Mouse (Mus musculus) neural tube, embryonic 15.5 days (tissue): ENCODE results near the gene Me3. TPM values are rescaled to one million over a fixed set of nuclear protein-coding genes. Genes with fewer than 3 reads are reported as not detected.
A peak's percentile ranks its signal among the peaks of the same experiment; 100 is the strongest.
"Not testable (repeated sequence)": the region's sequence is repeated elsewhere in the genome, so short reads cannot be mapped to it uniquely, and the experiment has no call there.

Source experiments
- ATAC-seq: fragments of 200-750 bp; cut with Nextera tagmentation; 2 replicates; pipeline ENCODE4 v1.8.0; 2017; ENCODE audit warnings: mild to moderate bottlenecking, moderate TSS enrichment, moderate library complexity; ENCODE audit not compliant: low FRiP score
- H3K27ac ChIP-seq: fragments of 300-500 bp; sonication (generic); replicated peaks from 2 replicates; pipeline ENCODE4 v1.5.1; 2015; ENCODE audit warnings: mild to moderate bottlenecking, inconsistent platforms
- H3K27me3 ChIP-seq: fragments of 300-500 bp; sonication (generic); replicated peaks from 2 replicates; pipeline ENCODE4 v1.6.1; 2015; ENCODE audit warnings: inconsistent platforms
- H3K36me3 ChIP-seq: fragments of 300-500 bp; sonication (generic); 2 replicates; pipeline ENCODE4 v1.6.1; 2015; ENCODE audit warnings: inconsistent platforms
- H3K4me1 ChIP-seq: fragments of 300-500 bp; sonication (generic); 2 replicates; pipeline ENCODE4 v1.6.1; 2015; ENCODE audit warnings: inconsistent platforms
- H3K4me2 ChIP-seq: fragments of 300-500 bp; sonication (generic); 2 replicates; pipeline ENCODE4 v1.6.1; 2015; ENCODE audit warnings: inconsistent platforms, mild to moderate bottlenecking, moderate library complexity
- H3K4me3 ChIP-seq: fragments of 300-500 bp; sonication (generic); replicated peaks from 2 replicates; pipeline ENCODE4 v1.5.1; 2015; ENCODE audit warnings: mild to moderate bottlenecking, inconsistent platforms
- H3K9ac ChIP-seq: fragments of 300-500 bp; sonication (generic); replicated peaks from 2 replicates; pipeline ENCODE4 v1.6.1; 2015; ENCODE audit warnings: mild to moderate bottlenecking, inconsistent platforms
- H3K9me3 ChIP-seq: fragments of 300-500 bp; sonication (generic); replicated peaks from 2 replicates; pipeline ENCODE4 v1.6.1; 2016; ENCODE audit warnings: inconsistent platforms
- WGBS: fragments of 180-500 bp; shearing (Covaris S2); methylation state at CpG from one replicate; pipeline ENCODE4 v1.1.7; 2015; ENCODE audit warnings: mixed read lengths; 5-methylcytosine and 5-hydroxymethylcytosine counted together
- polyA plus RNA-seq: library from polyadenylated mRNA; unstranded; fragments of >200 nt; fragmentation: Nextera tagmentation; extraction: Ambion mirVana; gene quantifications from 2 replicates; pipeline ENCODE4 v1.2.1, GENCODE M21; 2015

The Me3 gene
- polyA plus RNA-seq, 1 experiment from 2014 or later: 19.1 TPM

DNA sequence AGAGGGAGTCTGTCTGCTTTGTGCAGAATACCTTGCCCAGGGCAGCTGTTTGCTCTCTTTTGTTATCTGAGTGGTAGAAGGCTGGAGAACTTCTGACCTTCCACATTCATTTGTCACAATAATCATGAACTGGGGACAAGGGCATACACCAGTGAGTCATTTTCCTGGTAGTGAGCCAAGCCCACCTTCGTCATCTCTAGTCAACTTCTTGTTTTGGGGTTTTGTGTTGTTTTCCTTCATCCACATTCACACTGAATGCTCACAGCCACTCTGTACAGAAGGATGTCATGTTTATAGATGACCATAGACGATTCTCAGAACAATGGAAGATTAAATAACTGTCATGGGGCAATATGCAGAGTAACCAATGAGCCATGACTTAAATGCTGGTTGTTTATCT lies 78.6 kb downstream of the Me3 start:
- Histone ChIP-seq H3K4me2 (no peak overlapping the region), H3K27ac (no peak overlapping the region), H3K36me3 (no peaks in the 10 kb centered on the region), H3K27me3 (no peaks in the 10 kb centered on the region), H3K4me1 (no peaks in the 10 kb centered on the region), H3K4me3 (no peak overlapping the region), H3K9me3 (no peaks in the 10 kb centered on the region), H3K9ac (no peak overlapping the region)
- 67% methylated on average over 2 of the region's 2 CpGs for WGBS
- ATAC-seq: no peak

DNA sequence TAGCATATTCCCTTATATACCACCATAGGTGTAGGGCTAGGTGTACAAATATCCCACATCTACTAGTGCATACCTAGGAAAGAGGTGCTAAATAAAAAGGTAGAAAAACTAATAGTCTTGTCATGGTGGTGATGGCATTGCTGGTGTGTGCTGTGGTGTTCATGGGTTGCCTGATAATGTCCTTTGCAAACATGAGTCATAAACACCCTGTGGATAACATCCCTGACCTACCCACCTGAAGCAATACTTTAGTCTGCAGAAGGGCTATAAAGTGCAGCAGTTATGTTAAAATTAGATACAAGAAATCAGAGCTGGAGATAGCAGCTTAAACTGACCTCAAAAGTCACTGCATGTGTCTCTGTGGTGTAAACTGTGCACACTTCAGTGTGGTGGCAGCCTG lies 80.9 kb downstream of the Me3 start:
- no peaks in the 10 kb centered on the region for H3K9me3 ChIP-seq
- no peak overlapping the region for H3K4me2 ChIP-seq
- H3K27ac ChIP-seq: no peak overlapping the region
- H3K4me1 ChIP-seq: no peaks in the 10 kb centered on the region
- H3K36me3 ChIP-seq: no peaks in the 10 kb centered on the region
- no peak overlapping the region for H3K4me3 ChIP-seq
- no peaks in the 10 kb centered on the region for H3K27me3 ChIP-seq
- ATAC-seq: no peak
- H3K9ac ChIP-seq: no peak overlapping the region

DNA sequence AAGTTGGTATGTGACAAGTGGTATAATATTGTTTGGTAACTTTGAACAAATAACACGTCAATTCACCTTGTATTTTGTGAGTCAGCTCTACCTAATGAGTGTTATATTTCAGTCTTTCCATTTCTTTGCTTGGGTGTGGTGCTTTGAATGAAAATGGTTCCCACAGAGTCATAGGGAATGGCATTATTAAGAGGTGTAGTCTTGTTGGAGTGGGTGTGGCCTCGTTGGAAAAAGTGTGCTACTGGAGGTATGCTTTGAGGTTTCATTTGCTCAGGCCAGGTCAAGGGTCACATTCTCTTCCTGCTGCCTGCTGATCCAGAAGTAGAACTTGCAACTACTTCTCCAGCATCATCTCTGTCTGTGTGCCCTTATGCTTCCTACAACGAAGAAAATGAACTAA lies 84.0 kb downstream of the Me3 start:
- no peak overlapping the region for H3K27ac ChIP-seq
- 92% methylated on average over 3 of the region's 3 CpGs for WGBS
- no peaks in the 10 kb centered on the region for H3K9me3 ChIP-seq
- no peak overlapping the region for H3K4me2 ChIP-seq
- H3K4me3 ChIP-seq: no peak overlapping the region
- H3K9ac ChIP-seq: no peak overlapping the region
- ATAC-seq: no peak
- no peaks in the 10 kb centered on the region for H3K27me3 ChIP-seq
- H3K4me1 ChIP-seq: no peaks in the 10 kb centered on the region
- no peaks in the 10 kb centered on the region for H3K36me3 ChIP-seq

DNA sequence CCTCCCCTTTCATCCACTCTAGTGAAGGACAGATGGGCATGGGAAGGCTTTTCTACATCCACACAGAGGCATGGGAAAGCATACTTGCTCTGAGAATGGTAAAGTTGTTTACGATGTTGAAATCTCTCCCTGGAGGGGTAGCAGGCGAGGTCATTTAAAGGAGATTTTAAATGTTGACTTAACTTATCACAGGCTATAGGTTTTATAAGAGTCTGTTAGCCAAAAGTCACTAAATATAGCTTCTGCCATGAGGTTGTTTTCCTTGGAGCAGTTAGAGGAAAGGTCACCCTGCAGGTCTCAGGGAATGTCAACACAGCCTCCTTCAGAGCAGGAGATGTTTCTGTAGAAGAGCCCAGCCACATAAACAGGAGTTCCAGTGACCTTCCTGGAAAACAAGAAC lies 85.3 kb downstream of the Me3 start:
- H3K4me2 ChIP-seq: no peak overlapping the region
- H3K27ac ChIP-seq: no peak overlapping the region
- no peak overlapping the region for H3K4me3 ChIP-seq
- no peaks in the 10 kb centered on the region for H3K9me3 ChIP-seq
- ATAC-seq: no peak
- no peaks in the 10 kb centered on the region for H3K36me3 ChIP-seq
- H3K9ac ChIP-seq: no peak overlapping the region
- no peaks in the 10 kb centered on the region for H3K4me1 ChIP-seq
- 76% methylated on average over 2 of the region's 2 CpGs for WGBS
- H3K27me3 ChIP-seq: no peaks in the 10 kb centered on the region

DNA sequence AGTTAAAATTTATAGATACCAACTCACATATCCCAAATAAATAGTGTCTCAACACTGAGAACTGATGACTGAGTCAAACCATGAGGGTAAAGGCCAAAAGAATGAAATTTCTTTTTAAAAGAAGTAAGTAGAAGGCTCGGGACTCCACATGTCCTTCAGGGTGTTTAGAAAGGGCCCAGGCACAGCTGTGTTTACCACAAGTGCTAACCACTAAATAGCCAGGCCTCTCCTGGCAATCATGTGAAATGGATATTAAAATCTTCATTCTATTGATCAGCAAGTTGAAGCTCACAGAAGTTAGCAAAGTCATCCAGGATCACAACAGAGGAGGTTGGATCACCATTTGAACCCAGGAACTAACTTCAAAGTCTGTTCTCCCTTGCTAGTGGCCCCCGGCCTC lies 86.1 kb downstream of the Me3 start:
- H3K36me3 ChIP-seq: no peaks in the 10 kb centered on the region
- H3K4me1 ChIP-seq: no peaks in the 10 kb centered on the region
- H3K4me2 ChIP-seq: no peak overlapping the region
- no peak overlapping the region for H3K9ac ChIP-seq
- no peaks in the 10 kb centered on the region for H3K9me3 ChIP-seq
- no peaks in the 10 kb centered on the region for H3K27me3 ChIP-seq
- WGBS: 76% methylated on average over 2 of the region's 2 CpGs
- no peak overlapping the region for H3K4me3 ChIP-seq
- ATAC-seq: no peak
- H3K27ac ChIP-seq: no peak overlapping the region

DNA sequence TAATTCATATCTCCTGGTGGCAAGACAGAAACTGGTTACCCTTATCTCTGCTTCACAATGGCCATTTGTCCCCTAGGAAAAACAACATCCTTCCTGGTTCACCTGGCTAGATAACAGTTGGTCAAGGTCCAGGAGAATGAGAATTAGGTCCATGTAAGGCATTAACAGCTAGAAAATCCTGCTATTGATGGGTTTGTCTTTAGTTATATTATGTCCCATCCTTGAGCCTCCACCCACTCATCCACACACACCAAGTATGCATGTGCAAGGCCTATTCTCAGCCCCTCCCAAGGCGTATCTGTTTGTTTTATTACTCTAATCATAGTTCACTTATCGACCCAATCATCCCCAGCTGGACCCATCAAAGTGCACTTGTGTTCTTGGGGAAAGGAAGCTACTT lies 88.1 kb downstream of the Me3 start:
- no peak for ATAC-seq
- 84% methylated on average over 2 of the region's 2 CpGs for WGBS
- Histone ChIP-seq H3K4me2 (no peak overlapping the region), H3K4me3 (no peak overlapping the region), H3K9me3 (no peaks in the 10 kb centered on the region), H3K4me1 (no peaks in the 10 kb centered on the region), H3K9ac (no peak overlapping the region), H3K27me3 (no peaks in the 10 kb centered on the region), H3K36me3 (no peaks in the 10 kb centered on the region), H3K27ac (no peak overlapping the region)

DNA sequence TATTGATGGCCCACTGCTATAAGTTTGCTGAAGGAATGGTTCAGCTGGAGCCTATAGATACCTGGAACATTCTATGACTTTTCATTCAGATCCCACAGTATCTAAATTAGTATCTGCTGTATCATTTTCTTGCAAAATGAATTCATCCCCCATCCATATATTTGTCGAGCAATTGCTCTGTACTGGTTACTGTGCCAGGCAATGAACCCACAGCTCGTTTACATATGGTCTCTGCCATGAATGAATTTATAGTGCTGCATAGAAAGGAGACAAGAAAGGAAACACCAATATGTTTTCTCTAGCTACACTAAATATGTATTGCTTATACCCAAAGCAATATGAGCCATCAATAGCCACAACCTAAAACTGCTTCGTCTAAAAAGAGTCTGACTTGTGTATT lies 94.5 kb downstream of the Me3 start:
- 71% methylated on average over 3 of the region's 3 CpGs for WGBS
- ATAC-seq: no peak

DNA sequence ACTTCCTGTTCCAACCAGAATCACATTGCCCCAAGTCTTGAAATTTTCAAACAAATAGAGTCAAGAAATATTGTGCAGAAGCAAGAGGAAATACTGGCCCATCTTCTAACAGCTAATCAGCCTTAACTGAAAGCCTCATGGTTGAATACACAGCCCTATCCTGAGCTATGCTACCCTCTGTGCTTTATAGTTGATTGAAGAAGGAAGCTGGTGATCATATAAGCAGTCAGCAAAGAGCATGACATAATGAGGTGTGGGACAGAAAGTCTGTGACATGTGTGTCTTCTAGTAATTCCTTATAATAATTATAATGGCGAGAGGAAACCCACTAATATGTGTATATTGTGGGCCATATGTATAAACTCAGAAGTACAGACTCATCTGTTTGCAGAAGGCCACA lies 95.4 kb downstream of the Me3 start:
- Histone ChIP-seq H3K9ac (no peak overlapping the region), H3K27ac (no peak overlapping the region), H3K9me3 (no peaks in the 10 kb centered on the region), H3K27me3 (no peaks in the 10 kb centered on the region), H3K36me3 (no peaks in the 10 kb centered on the region), H3K4me1 (no peaks in the 10 kb centered on the region), H3K4me2 (no peak overlapping the region), H3K4me3 (no peak overlapping the region)
- WGBS: 89% methylated on average over 1 of the region's 1 CpGs
- no peak for ATAC-seq

More for the DNA sequence above, 94.5 kb downstream of the Me3 start:
- Histone ChIP-seq H3K27ac (no peak overlapping the region), H3K36me3 (no peaks in the 10 kb centered on the region), H3K9ac (no peak overlapping the region), H3K4me3 (no peak overlapping the region), H3K27me3 (no peaks in the 10 kb centered on the region), H3K4me1 (no peaks in the 10 kb centered on the region), H3K9me3 (no peaks in the 10 kb centered on the region), H3K4me2 (no peak overlapping the region)

DNA sequence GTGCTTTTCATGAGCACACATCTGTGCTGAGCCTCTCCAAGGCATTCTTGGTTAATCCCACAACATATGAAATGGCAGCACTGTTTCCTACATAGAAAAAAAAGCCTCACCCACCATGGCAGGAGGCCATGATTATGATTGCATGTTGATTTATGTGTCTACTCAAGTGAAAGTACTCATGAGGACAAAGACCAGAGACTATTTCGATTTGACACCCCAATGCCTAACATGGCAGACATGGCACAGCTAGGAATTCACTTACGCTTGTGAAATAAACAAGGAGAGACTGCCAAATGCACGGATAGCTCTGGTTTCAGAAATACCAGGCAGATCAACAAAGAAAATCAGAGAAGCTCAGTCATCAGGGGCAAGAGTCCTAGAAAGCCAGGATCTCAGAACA lies 96.2 kb downstream of the Me3 start:
- Histone ChIP-seq H3K27me3 (no peaks in the 10 kb centered on the region), H3K27ac (no peak overlapping the region), H3K4me2 (no peak overlapping the region), H3K4me1 (no peaks in the 10 kb centered on the region), H3K9ac (no peak overlapping the region), H3K4me3 (no peak overlapping the region), H3K9me3 (no peaks in the 10 kb centered on the region), H3K36me3 (no peaks in the 10 kb centered on the region)
- 75% methylated on average over 3 of the region's 3 CpGs for WGBS
- ATAC-seq: no peak

DNA sequence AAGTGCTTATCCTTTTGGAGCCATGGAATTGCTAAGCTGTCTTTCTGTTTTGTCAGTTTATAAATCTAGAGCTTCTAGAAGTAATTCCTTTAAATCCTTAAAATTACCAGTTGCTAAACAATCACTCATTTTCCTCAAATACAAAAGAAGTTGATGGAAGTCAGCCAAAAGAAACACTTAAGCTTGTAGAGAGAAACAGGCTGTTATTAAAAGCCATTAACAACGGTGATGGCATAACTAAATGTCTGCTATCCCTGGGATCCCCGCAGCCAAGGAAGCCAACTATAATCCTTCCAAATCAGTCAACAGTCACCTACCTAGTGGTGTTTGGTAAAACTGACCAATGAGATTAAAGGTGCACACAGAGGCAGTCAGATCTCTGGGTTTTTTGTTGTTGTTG lies 98.3 kb downstream of the Me3 start:
- H3K4me1 ChIP-seq: no peaks in the 10 kb centered on the region
- H3K4me3 ChIP-seq: no peak overlapping the region
- H3K9me3 ChIP-seq: no peaks in the 10 kb centered on the region
- H3K27ac ChIP-seq: no peak overlapping the region
- H3K36me3 ChIP-seq: no peaks in the 10 kb centered on the region
- no peak for ATAC-seq
- H3K9ac ChIP-seq: no peak overlapping the region
- H3K4me2 ChIP-seq: no peak overlapping the region
- no peaks in the 10 kb centered on the region for H3K27me3 ChIP-seq
- WGBS: 78% methylated on average over 2 of the region's 2 CpGs

DNA sequence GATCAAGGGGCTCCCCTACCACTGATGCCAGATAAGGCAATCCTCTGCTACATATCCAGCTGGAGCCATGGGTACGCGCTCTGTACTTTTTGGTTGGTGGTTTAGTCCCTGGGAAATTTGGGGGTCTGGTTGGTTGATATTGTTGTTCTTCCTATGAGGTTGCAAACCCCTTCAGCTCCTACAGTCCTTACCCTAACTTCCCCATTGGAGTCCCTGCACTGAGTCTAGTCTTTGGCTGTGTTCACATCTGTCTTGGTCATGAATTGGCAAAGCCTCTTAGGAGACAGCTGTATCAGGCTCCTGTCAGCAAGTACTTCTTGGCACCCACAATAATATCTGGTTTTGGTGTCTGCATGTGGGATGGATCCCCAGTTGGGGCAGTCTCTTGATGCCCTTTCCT lies 98.9 kb downstream of the Me3 start:
- not testable (repeated sequence) for H3K27ac ChIP-seq, H3K4me1 ChIP-seq, H3K4me3 ChIP-seq, H3K9me3 ChIP-seq, H3K4me2 ChIP-seq, H3K9ac ChIP-seq, H3K36me3 ChIP-seq, H3K27me3 ChIP-seq, ATAC-seq
- 100% methylated on average over 2 of the region's 2 CpGs for WGBS

DNA sequence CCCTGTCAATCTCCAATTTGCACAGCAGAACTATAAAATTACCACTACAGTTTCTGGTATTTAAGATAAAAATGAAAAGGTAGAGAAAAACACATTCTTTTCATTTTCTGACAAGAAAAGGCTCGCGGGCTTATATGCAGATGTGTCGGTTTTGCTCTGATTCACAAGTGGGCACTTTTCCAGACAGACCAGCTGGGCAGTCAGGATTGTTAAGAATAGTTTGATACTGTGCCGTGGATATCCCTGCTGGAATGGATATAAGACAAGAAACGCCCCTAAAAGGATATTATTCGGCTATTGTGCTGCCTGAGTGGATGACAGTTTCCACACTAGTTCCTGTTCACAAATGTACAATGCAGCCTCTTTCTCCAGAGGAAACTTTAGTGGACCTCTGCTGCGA lies 116.2 kb downstream of the Me3 start:
- H3K27ac ChIP-seq: no peak overlapping the region

DNA sequence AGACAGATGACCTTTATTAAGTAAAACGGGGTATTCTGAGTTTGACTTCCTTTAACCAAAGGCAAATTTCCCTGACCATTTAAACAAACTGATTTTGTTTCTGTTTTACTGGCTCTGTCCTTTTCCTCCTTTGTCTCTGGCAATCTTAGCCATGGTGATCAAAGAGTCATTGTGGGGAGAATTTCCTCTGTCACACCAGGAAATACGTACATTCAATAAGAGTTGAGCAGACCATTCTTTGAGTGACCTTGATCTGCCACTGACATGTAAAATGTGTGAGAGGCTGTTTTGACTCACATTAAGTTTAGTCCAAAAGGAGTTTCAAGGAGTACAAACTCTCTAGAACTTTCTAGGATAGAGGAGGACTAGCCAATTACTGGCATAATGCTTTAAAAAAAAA lies 117.0 kb downstream of the Me3 start:
- Histone ChIP-seq H3K4me2 (no peak overlapping the region), H3K36me3 (no peaks in the 10 kb centered on the region), H3K4me3 (no peak overlapping the region), H3K9ac (no peak overlapping the region), H3K9me3 (no peaks in the 10 kb centered on the region), H3K4me1 (0 out of 2 replicates have a peak, but pooled peaks cover 3% of the 10 kb centered on the region), H3K27me3 (no peaks in the 10 kb centered on the region), H3K27ac (no peak overlapping the region)
- 24% methylated on average over 2 of the region's 2 CpGs for WGBS
- ATAC-seq: no peak

More for the DNA sequence above, 116.2 kb downstream of the Me3 start:
- H3K9ac ChIP-seq: no peak overlapping the region
- H3K36me3 ChIP-seq: no peaks in the 10 kb centered on the region
- 0 out of 2 replicates have a peak, but pooled peaks have one; percentile 41 for ATAC-seq
- H3K27me3 ChIP-seq: no peaks in the 10 kb centered on the region
- 0 out of 2 replicates have a peak, but pooled peaks cover 3% of the 10 kb centered on the region for H3K4me1 ChIP-seq
- 51% methylated on average over 7 of the region's 7 CpGs for WGBS
- H3K4me2 ChIP-seq: no peak overlapping the region
- no peaks in the 10 kb centered on the region for H3K9me3 ChIP-seq
- H3K4me3 ChIP-seq: no peak overlapping the region
